Mouse (Mus musculus): Measurements from ENCODE around the gene Olfr1412. TPM values are rescaled to one million over a fixed set of nuclear protein-coding genes. Genes with fewer than 3 reads are reported as not detected.

Olfr1412 gene
- not detected for polyA plus RNA-seq (2017; shearing (Covaris generic))

DNA sequence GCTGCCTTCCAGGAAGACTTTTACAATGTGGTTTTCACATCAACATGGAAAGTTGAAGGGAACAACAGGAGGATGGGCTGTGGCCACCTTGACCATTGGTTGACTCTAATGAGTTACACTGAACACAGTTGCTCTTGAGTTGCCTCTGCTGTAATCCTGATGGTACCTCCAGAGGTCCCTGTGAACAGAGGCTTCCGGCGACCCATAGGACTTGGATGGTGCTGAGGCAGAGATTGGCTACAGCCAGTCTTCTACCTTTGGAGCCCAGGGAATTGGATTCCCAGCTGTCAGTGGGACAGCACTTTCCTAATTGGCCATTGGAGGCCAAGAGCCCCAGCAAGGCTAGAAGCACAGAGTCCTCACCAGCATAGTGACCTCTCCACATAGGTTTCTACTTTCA lies at the start of gene Olfr1412:
Olfr1412 (plus strand) TSS at position 301 of the 400 bp plus-strand sequence.

DNA sequence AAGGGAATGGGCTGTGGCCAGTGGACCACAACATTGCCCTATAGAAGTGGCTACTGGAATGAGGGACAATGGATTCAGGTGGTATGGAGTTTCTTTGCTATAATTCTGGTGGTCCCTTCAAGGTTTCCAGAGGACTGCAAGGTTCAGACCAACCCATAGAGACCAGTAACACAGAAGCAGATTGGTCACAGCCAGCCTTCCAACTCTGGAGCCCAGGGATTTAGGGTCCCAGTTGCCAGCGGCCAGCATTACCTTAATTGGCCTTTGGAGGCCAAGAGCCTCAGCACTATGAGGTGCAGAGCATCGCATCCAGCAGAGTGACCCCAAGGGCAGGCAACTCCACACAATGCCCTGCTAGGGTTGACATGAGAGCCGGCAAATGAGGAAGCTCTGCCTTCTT lies 14.6 kb upstream of the Olfr1412 start, which contains the start of gene Olfr1413:
Olfr1413 (plus strand) TSS at position 301 of the 400 bp plus-strand sequence.

DNA sequence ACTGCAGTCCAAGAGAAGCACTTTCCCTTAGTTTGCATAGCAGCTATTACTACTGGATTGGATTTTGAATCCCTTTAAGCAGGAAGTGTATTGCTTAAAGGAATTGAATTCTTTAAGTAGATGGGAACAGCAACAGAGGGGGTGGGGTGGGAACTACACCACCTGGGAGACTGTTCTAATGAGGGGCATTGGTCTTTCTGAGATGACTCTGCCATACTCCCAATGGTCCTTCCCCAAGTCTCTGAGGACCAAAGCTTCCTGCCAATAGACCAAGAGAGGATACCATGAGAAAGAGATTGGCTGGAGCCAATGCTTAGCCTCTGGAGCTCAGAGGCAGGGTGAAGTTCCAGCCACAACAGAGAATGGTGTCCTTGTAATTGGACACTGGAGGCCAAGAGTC lies 8.5 kb downstream of the Olfr1412 start, which contains the start of gene Olfr1411:
Olfr1411 (plus strand) TSS at position 301 of the 400 bp plus-strand sequence.

DNA sequence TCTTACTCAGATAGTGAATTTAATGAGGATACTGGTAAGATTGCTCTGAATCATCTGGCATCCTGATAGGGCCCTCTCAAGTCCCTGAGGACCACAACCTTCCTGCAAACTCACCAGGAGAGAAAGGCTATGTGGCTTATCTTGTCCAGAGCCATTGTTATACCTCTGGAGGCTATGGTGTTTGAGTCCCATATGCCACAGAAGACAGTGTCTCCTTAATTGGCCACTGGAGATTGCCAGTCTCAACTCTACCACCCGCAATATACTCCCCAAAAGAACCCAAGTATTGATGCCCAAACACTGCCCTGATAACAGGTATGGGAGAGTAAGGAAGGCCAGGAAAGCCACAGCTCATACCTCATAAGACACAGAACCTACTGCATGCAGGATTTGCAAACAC lies 19.9 kb downstream of the Olfr1412 start, which contains the start of gene Olfr1410:
Olfr1410 (plus strand) TSS at position 301 of the 400 bp plus-strand sequence.

DNA sequence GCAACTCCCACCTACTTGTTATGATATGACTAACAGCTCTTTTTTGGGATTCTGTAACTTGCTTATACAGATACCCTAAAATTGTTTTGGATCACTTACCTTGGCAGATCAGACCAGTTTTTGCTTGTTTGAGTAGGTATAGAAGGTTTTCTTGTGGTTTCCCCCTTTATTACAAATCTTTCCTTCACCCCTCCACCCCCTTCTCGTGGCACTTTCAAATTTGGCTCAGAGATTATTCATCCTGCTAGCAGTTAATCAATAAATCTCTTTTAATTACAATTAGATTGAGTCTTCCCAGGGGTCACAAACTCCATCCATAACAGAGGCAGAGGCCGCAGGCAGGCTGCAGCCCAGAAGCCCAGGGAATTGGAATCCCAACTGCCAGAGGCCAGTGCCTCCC lies 31.9 kb downstream of the Olfr1412 start, which contains the start of gene Olfr12:
Olfr12 (plus strand) TSS at position 301 of the 400 bp plus-strand sequence.

Other genes starting within 250 kb of the Olfr1412 start
- 251 TPM for gene Ndufa10, start 111.9 kb upstream of the Olfr1412 start, polyA plus RNA-seq (2017; shearing (Covaris generic))
- gene Olfr1416, start 100.7 kb upstream of the Olfr1412 start, polyA plus RNA-seq (2017; shearing (Covaris generic)), result not detected
- gene Olfr1415, start 89.7 kb upstream of the Olfr1412 start, polyA plus RNA-seq (2017; shearing (Covaris generic)), result not detected
- gene Olfr1414, start 67.1 kb upstream of the Olfr1412 start, polyA plus RNA-seq (2017; shearing (Covaris generic)), result not detected
- not detected for gene Olfr1413, start 14.5 kb upstream of the Olfr1412 start, polyA plus RNA-seq (2017; shearing (Covaris generic))
- gene Olfr1411, start 8.6 kb downstream of the Olfr1412 start, polyA plus RNA-seq (2017; shearing (Covaris generic)), result not detected
- gene Olfr1410, start 20.0 kb downstream of the Olfr1412 start, polyA plus RNA-seq (2017; shearing (Covaris generic)), result not detected
- gene Olfr12, start 32.0 kb downstream of the Olfr1412 start, polyA plus RNA-seq (2017; shearing (Covaris generic)), result not detected
- 242 TPM for gene Cops9, start 56.2 kb downstream of the Olfr1412 start, polyA plus RNA-seq (2017; shearing (Covaris generic))
- 0.54 TPM for gene Otos, start 63.1 kb downstream of the Olfr1412 start, polyA plus RNA-seq (2017; shearing (Covaris generic))
- gene Gpc1, start 245.9 kb downstream of the Olfr1412 start, polyA plus RNA-seq (2017; shearing (Covaris generic)), result 1.1 TPM